Mouse (Mus musculus): ENCODE measurements at regions not wholly inside any gene's neighbourhood (a gene's known extent, or its start where the extent isn't known, plus 50 kb on each side); places are given as distances from the start of the nearest gene placed in this dataset.
"Not testable (repeated sequence)": the region's sequence is repeated elsewhere in the genome, so short reads cannot be mapped to it uniquely, and the experiment has no call there.

DNA sequence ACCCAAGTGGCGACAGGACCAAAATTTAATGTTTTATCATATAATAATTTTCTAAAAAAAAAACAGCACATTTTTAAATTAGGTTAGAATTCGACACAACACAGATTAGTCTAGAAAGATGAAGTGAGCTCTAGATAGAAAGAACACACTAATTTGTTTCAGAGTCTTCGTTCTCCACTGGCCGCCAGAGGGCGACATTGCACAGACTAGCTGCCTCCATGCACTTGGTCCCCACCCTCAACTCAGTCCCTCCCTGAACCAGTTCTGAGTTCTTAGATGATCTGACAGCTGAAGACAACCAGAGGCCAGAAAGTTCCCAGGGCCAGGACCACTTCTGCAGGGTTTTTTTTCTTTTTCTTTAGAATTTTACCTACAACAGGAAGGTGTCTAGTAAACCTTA is 766.3 kb downstream of the Dad1 start:
- DNase-seq (ENCODE audit: low spot score in 2 of 2) = not testable (repeated sequence)

DNA sequence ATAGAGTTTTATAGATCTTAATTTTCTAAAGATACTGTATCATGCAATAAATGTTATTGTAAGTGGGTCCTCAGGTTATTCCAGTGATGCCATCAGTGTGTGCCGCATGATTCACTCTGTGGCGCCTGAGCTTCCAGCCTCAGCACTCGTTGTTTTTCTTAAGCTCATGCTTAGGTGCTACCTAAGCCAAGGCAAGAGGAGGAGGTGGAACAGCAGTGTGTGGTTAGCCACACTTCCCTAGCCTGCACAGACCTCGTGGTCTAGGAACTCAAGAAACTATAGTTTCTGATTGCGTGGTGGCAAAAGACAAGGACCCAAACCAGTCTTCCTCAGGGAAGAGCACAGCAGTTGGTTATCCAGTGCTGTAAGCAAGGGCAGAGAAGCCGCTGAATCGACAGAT is 779.7 kb downstream of the Dad1 start:
- not testable (repeated sequence) for DNase-seq (ENCODE audit: low spot score in 2 of 2)

GRCm38 (mm10) chr14:53460790-53461189 is 793.1 kb downstream of the Dad1 start:
- not testable (repeated sequence) for DNase-seq (ENCODE audit: low spot score in 2 of 2)

- DNase-seq (ENCODE audit: low spot score in 2 of 2) = no peak
Observed at GRCm38 (mm10) chr14:53454001-53454400, 799.9 kb downstream of the Dad1 start.

GRCm38 (mm10) chr14:53439643-53440042 is 814.3 kb downstream of the Dad1 start:
- not testable (repeated sequence) for DNase-seq (ENCODE audit: low spot score in 2 of 2)

DNA sequence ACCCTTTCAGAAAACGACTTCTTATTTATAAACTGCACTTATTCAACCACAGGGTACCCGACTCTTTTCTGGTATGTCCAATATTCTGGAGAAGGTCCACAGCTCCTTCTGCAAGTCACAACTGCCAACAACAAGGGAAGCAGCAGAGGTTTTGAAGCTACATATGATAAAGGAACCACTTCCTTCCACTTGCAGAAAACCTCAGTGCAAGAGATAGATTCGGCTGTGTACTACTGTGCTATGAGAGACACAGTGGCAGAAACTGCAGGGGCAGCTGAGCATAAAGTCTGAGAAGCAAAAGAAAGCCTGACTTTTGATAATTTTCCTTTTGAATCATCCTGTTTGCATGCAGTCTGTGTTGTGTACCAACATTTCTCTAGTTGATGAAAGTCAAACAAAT is 823.8 kb downstream of the Dad1 start:
- not testable (repeated sequence) for DNase-seq (ENCODE audit: low spot score in 2 of 2)

- not testable (repeated sequence) for DNase-seq (ENCODE audit: low spot score in 2 of 2)
Observed at GRCm38 (mm10) chr14:53428447-53428846, 825.5 kb downstream of the Dad1 start.

- not testable (repeated sequence) for DNase-seq (ENCODE audit: low spot score in 2 of 2)
Observed at GRCm38 (mm10) chr14:53427636-53428035, 826.3 kb downstream of the Dad1 start.

GRCm38 (mm10) chr14:53416955-53417354 is 836.9 kb downstream of the Dad1 start:
- DNase-seq (ENCODE audit: low spot score in 2 of 2) = not testable (repeated sequence)

DNA sequence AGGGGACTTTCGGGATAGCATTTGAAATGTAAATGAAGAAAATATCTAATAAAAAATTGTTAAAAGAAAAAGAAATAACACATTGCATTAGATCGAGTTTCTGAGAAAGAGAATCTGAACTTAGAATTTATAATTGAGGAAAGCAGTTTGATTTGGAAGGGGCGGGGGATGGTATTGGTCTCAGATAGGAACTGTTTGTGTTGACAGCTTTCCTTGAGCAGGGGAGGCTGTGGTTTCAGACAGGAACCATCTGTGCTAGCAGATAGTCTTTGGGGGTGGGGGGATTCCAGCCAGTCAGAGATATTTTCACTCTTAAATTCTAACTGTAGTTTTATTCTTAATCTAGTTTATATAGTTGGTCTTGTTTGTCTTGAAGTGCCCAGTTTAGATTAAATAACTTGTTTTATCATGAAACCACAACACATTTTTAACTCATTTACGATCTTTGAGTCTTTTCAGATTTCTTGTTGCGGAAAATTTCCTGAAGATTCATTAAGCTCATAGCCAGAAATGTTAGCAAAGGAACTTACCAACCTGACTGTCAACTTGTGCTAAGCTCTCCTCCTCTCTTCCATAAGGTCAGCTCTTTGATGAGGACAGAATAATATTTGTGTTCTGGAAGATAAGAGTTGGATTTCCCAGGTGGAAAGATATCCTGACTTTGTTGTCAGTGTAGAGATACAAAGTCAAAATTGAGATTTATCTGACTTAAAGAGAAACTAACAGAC is 846.2 kb downstream of the Dad1 start:
- DNase-seq (ENCODE audit: low spot score in 2 of 2) = not testable (repeated sequence)

GRCm38 (mm10) chr14:53390307-53390706 is 863.6 kb downstream of the Dad1 start:
- not testable (repeated sequence) for DNase-seq (ENCODE audit: low spot score in 2 of 2)

GRCm38 (mm10) chr14:53374591-53374990 is 879.0 kb upstream of the Olfr1507 start:
- not testable (repeated sequence) for DNase-seq (ENCODE audit: low spot score in 2 of 2)

- DNase-seq (ENCODE audit: low spot score in 2 of 2) = not testable (repeated sequence)
Observed at GRCm38 (mm10) chr14:53373777-53374468, 878.4 kb upstream of the Olfr1507 start.

DNA sequence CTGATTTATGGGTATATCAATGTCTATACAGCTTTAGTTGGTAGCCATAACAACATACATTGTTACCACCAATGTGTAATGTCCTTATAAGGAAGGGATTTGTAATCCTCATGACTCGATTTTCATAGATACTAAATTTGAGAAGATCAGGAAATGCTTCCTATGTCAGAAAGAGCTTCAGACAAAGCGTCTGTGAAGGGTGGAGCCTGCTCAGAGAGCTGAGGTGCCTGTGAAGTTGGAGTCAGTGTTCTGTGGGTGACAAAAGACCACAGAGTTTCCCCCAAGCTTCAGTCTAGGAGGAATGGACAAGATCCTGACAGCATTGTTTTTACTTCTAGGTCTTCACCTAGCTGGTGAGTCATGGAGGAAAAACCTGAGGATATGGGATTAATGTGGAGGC is 874.2 kb upstream of the Olfr1507 start:
- no peak for DNase-seq (ENCODE audit: low spot score in 2 of 2)

DNA sequence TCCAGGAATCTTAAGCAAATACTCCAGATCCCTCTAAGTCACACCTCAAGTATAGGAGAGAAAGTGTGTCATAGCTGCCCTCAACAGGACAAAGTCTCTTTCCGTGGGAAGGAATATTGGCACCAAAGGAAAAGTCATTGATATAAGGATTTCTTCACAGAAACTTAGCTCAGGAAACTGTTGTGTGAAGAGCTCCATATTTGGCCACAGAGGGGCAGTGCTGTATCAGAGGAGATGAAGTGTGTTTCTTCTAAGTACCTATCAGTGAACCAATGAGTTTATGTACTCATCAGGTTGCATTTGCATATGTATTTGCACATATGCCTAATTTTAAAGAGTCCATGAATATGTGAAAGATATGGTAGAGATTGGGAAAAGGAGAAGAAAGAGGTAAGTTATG is 871.9 kb upstream of the Olfr1507 start:
- DNase-seq (ENCODE audit: low spot score in 2 of 2) = not testable (repeated sequence)

DNA sequence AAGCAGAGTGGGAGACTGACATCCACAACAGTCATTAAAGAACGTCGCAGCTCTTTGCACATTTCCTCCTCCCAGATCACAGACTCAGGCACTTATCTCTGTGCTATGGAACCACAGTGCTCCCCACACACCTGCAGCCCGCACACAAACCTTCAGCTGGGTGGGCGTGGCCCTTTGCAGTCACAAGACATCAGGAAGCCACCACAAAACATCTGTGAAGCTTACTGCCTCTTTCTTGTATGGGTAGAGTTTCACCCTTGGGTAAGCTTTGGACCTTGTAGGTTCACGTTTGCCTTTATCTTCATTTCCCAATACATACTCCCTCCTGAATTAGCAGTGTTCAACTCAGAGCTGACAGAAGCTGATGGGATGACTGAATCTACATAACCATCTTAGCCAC is 868.4 kb upstream of the Olfr1507 start:
- DNase-seq (ENCODE audit: low spot score in 2 of 2) = not testable (repeated sequence)

DNA sequence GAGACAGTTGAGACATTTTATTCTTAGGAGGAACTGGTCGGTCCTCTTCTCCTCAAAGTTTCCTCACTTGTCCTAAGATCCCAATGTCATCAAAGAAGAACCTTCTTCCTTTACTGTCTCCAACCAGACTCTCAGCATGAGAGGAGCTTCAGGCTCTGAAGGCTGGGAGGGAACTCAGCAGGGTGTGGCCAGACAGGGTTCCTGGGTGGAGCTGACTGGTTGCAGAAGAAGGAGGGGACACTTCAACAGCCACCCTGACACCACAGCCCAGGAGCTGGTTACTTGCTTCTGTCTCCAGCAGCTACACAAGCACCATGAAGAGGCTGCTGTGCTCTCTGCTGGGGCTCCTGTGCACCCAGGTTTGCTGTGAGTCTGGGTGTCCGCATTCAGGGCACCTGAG is 866.5 kb upstream of the Olfr1507 start:
- DNase-seq (ENCODE audit: low spot score in 2 of 2) = not testable (repeated sequence)

- DNase-seq (ENCODE audit: low spot score in 2 of 2) = not testable (repeated sequence)
Observed at GRCm38 (mm10) chr14:53357498-53357897, 861.9 kb upstream of the Olfr1507 start.

GRCm38 (mm10) chr14:53356783-53357182 is 861.2 kb upstream of the Olfr1507 start:
- not testable (repeated sequence) for DNase-seq (ENCODE audit: low spot score in 2 of 2)

- DNase-seq (ENCODE audit: low spot score in 2 of 2) = not testable (repeated sequence)
Observed at GRCm38 (mm10) chr14:53351457-53351856, 855.9 kb upstream of the Olfr1507 start.

DNA sequence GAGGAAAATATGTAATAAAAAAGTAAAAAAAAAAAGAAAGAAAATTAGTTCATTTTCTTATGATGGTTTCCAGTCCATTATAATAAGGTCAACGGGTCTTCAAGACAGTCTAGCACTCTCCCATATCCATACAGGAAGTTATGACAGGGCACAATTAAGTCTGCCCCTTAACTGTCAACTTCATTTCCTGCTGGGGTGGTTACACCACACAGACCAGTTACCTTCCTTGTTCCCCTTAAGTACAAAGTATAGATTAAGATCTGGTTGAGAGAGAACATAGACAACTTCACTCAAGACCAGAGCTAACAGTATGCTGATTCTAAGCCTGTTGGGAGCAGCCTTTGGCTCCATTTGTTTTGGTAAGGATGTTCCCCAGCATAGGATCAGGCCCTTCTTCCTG is 855.2 kb upstream of the Olfr1507 start:
- not testable (repeated sequence) for DNase-seq (ENCODE audit: low spot score in 2 of 2)

DNA sequence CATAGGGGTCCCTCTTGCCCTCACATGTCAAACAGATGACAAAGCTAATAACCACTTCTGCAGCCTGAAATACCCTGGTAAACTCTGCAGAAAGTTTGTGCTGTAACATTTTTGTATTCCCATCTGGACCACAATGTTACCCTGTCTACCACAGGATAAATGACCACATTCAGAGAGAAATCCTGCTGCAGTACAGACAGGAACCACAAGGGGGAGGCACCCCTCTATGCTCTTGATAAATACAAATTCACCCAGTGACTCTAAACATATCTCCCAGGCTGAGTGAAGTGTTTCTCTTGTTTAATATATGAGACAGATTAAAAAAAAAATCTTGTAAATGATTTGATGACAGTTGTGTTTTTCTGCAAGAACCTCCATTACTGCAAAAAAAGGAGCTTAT is 853.6 kb upstream of the Olfr1507 start:
- not testable (repeated sequence) for DNase-seq (ENCODE audit: low spot score in 2 of 2)

Measured in gastrocnemius, postnatal 4 days (tissue).